Mouse (Mus musculus): ENCODE measurements around the gene Szrd1.

DNA sequence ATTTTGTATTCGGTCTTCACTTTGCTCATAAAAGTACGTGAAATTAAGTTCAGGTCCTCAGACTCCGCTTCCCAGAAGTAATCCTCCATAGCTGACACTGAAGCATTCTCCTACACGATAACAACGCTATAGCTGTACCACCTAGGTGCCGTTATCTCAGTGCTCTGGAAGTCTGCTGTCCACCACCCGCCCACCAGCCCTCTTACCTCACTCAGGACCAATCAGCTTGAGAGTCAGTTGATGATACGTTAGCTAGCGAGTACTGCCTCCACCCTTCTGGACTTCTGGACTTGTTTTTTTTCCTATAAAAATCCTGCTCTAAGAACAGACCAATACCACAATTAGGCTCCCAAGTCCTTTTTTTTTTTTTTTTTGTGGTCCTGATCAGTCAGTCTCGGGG is 52.7 kb downstream of the Szrd1 start:
- no peak for TF ChIP-seq CTCF (conservative IDR thresholded peaks at IDR 0.05; ENCODE audit: low read length)
- TF ChIP-seq POU5F1 (IDR thresholded peaks at IDR 0.05; ENCODE audit: borderline replicate concordance, low read length): no peak
- TF ChIP-seq NANOG (IDR thresholded peaks at IDR 0.05; ENCODE audit: borderline replicate concordance, low read length): no peak

Data from E14TG2a.4 (cell line).